Mouse (Mus musculus) cerebellum, postnatal 4 days (tissue): Measurements from ENCODE around the gene Mef2d.
"Not testable (repeated sequence)": the region's sequence is repeated elsewhere in the genome, so short reads cannot be mapped to it uniquely, and the experiment has no call there.

Experiments
- DNase-seq, 2 experiments: peaks; one replicate each; pipeline ENCODE4 v3.0.0; 2022; ENCODE audit warnings: low spot score in 2 of 2, mixed read lengths in 1 of 2

The Mef2d gene

DNA sequence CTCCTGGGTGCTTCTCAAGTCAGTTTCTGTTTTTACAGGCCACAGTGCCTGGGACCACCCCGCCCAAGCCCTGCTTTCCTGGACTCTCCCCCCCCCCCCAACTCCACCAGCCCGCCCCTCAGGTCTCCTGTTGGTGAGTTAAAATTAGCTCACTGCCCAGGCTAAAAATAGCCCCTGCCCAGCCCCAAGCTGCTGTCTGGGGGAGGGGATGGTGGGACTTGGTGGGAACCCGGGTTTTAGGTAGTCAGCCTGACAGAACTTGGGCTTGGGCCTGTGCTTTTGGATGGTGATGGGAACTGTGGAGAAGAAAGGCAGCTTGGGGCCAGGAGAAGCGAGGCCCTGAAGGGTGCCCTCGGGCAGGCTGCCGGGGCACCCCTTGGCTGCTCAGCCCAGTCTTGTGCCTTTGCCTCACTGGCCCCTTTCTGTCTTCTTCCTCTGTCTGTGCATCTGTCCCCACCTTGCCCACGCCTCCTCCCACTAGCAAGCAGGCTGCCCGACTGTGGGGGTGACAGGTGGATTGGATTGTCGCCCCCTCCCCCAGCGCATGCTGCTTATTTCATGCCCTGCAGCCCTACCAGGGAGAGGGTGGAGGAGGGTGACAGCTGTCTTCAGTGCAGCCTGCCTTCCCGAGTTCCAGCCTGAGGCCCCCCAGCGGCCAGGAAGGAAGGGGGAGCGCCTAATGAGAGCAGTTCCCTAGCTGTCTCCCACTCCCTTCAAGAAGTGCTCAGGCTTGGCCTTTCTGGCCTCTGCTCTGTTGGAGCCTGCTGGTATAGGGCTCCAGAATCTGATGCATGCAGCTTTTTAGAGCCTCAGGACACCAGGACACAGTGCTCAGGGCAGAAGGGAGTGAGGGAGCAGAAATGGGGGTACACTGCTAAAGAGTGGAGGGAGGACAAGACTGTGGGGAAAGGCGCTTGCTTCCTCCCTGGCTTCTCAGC is 8.2 kb downstream of the Mef2d start:
- DNase-seq, result peak in 1 of 2 experiments; percentile 66

DNA sequence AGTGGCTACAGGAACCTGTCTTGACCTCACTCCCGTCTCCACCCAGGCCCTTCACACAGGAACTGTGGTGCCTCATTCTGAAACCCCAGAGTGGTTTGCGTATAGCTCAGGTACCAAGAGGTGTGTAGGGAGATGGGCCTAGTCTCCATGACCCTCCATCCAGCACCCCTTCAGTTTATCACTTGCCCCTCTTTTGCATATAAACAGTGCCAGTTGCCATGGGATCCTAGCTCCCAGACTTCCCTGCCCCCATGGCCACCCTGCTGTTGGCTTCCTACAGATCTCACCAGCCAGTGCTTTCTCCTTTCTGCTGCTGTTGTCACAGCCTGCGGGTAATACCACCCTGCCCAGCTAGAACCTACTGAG is 8.8 kb downstream of the Mef2d start:
- DNase-seq, result no peak

GRCm38 (mm10) chr3:88152056-88152455 is 9.9 kb downstream of the Mef2d start:
- peak in 1 of 2 experiments; percentile 73 for DNase-seq

DNA sequence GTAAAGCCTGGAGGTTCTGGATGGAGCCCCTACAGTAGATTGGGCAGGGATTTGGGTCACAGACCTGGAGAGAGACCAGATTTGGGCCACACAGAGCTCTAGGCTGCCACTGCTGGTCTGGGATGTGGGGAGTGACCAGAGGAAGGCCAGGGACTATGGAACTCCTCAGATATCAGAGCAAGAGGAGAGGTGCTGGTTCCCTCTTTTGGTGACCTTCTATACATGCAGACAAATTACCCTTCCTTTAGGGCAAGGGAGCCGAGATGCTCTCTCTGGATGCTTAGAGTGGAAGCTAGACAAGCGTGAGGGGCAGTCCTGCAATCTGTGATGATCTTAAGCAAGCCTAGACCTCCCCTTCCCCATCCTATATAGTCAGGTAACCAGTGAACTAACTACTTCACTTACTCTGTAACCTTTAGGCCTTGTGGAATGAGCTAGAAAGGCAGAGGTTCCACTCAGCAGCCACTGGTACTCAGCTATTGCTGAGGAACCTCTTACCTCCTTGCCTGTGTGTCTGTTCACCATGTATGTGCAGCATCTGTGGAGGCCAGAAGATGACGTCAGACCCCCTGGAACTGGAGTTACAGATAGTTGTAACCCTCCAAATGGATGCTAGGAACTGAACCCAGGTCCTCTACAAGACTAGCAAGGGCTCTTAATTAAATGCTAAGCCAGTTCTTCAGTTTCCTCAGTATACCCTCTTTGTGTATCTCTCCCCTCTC is 11.3 kb downstream of the Mef2d start:
- no peak for DNase-seq

- DNase-seq, result no peak
Measured at GRCm38 (mm10) chr3:88154236-88154635, 12.1 kb downstream of the Mef2d start.

GRCm38 (mm10) chr3:88156817-88157216 is 14.6 kb downstream of the Mef2d start:
- no peak for DNase-seq

DNA sequence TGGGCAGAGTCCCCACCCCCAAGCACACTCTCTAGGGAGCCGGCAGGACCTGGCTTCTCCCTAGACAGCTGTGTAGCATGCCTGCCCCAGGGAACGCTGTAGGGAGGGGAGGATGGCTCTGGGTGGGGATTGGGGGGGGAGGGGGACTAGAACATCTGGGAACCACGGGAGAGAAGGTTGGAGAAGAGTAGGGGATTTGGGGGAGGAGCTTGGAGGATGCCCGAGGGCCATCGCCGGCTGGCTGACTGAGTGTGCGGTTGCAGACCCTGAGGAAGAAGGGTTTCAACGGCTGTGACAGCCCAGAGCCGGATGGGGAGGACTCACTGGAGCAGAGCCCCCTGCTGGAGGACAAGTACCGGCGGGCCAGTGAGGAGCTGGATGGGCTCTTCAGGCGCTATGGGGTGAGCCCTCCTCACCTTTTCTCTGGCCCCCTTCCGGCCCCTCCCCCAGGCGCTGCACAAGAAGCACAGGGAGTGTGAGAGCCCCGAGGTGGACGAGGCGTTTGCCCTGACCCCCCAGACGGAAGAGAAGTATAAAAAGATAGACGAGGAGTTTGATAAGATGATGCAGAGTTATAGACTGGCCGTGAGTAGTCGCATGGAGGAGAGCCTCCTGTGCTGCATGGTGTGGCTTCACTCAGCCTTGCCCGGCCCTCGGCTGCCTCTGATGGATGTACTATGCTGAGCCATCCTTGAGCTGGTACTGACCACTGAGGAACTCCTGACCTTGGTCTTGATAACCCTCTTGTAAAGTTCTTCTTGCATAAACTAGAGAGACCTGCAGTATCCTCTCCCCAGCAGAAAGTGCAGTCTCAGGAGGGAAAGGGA is 15.8 kb downstream of the Mef2d start:
- peak in 1 of 2 experiments; percentile 52 for DNase-seq

DNA sequence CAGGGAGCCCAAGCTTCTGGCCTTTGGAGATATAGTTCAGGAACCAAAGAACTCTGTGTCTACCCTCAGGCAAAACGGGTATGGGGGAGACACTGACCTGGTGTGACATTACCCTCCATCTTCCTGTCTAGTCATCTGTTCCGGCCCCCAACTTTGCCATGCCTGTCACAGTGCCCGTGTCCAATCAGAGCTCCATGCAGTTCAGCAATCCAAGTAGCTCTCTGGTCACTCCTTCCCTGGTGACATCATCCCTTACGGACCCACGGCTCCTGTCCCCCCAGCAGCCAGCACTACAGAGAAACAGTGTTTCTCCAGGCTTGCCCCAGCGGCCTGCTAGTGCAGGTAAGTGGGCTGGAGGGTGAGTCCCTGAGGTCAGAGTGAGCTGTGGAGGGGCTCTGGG is 16.8 kb downstream of the Mef2d start:
- DNase-seq, result no peak

DNA sequence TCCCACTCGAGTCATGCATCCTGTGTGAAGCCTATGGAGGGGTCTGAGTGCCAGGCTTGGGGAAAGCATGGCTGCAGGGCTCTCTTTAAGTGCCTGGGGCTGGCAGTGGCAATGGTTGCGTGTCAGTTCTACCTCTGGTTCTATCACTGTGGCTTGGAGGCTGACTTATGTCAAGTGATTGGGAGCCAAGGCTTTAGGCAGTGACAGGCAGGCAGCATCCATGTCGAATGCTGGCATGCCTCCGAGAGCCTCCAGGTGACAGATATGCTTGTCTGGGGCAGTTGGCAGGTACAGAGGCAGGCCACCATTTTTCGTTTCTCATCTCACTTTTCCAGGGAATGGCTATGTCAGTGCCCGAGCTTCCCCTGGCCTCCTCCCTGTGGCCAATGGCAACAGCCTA is 18.7 kb downstream of the Mef2d start:
- DNase-seq, result no peak

DNA sequence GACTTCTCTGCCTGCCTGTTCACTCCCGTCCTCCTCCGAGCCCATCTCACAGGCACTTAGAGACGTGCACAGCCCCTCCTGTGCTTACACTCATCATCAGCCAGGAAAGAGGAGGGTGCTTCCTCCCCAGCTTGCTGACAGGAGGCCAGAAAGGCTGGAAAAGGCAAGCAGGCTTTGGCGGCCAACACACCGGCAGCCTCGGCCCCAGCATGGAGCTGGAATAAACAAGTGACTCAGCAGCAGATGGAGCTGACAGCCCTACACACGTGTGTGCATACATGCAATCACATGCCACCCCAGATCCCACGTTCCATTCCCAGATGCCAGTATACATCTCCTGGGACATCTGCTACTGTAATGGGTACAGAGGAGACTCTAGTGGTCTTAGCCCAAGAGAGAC is 20.1 kb downstream of the Mef2d start:
- no peak for DNase-seq

GRCm38 (mm10) chr3:88162811-88163210 is 20.6 kb downstream of the Mef2d start:
- no peak for DNase-seq

GRCm38 (mm10) chr3:88163847-88164246 is 21.7 kb downstream of the Mef2d start:
- no peak for DNase-seq

- DNase-seq, result no peak
Measured at GRCm38 (mm10) chr3:88164263-88164662, 22.1 kb downstream of the Mef2d start.

- DNase-seq, result no peak
Measured at GRCm38 (mm10) chr3:88166056-88166455, 23.9 kb downstream of the Mef2d start.

GRCm38 (mm10) chr3:88170361-88170760 is 28.2 kb downstream of the Mef2d start:
- no peak for DNase-seq

DNA sequence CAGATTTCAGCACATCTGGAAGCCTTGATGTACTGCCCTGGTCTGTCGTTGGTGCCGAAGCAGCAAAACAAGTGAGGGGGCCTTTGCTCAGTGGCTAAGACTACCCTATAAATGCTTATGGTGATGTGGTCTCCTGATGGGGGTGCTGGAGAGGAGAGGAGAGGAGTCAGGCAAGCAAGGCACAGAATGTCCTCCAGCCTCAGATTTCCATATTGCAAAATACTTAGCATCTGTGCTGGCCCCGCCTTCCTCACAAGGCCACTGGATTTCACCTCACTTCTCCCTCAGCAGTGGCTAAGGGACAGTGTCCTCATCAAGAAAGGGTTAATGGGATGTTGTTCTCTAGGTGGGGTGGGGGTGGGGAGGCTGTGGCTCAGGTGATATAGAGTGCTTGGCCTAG is 30.3 kb downstream of the Mef2d start:
- no peak for DNase-seq

DNA sequence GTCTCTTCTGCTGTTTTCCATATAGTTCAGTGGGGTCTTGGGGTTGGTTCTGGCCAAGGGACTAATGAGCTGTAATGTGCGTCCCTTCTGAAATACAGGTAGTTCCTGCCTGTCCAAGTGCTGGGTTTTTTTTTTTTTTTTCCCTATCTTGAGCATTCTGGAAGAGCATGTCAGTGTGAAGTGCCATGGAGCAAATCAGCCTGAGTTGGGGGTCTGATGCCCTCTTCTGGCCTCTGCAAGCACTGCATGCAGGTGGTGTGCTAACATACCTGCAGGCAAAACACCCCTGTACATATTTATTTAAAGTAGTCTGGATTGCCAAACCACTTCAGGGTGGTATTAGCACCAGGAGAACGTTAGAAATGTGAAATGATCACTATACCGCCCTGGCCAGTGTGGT is 31.2 kb downstream of the Mef2d start:
- peak; percentile 58 to 69 for DNase-seq

DNA sequence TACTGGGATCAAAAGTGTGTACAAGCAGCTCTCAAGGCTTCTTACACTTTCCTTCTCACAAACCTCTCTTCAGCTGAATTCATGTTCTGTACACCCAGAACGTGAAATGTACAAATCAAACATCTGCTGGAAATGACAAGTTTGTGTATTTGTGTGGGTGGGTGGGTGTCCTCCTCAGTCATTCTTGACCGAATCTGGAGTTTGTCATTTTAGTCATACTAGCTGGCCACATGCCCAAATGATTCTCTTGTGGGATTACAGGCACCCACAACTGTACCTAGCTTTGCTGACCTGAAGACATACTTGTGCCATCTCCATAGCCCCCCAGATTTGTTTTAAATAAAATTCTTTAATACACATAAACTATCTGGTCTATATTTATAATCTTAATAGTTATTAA is 32.7 kb downstream of the Mef2d start:
- DNase-seq, result no peak

GRCm38 (mm10) chr3:88177106-88177505 is 34.9 kb downstream of the Mef2d start:
- no peak for DNase-seq

DNA sequence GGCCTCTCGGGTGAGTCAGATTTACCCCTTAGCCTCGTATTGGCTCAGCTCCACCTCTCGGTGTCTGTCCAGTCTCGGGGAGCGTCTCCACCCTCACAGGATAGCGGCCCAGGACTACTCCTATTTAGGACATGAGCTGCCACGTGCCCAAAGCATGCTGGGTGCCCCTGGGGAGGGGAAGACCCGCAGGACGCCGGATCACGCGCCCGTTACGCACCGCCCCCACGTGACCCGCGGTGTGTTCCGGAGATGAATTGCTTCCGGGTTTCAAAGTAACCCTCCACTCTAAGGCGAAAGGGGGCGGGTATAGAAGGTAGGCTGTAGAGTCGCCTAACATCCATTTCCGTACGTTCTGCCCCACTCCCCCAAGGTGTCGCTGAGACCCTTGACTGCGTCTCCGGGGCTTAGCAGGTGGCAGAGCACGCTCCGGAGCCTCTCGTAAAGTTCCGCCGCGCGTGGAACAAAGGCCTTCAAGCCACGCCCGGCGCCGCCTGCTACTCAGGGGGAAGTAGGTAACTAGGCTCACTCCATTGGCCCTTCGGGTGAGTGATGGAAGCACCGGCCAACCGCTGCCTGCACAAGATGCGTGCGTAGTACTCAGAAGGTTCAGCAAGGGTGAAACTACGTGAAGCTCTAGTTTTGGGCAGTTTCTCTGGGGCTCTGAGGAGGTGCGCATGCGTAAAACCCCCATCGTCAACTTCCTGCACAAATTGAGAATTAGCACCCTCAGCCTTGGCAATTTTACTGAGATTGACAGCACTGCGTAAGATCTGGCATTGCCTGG is 35.6 kb downstream of the Mef2d start:
- DNase-seq, result peak; percentile 97 to 99

DNA sequence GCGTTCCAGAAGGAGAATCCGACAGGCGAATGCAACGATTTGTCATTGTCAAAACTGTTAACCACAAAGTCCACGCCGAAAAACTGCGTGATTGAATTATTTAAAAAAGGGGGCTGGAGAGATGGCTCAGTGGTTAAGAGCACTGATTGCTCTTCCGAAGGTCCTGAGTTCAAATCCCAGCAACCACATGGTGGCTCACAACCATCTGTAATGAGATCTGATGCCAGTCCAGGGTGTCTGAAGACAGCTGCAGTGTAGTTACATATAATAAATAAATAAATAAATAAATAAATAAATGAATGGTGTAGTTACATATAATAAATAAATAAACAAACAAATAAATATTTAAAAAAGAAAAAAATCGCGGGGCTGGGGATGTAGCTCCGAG is 36.2 kb downstream of the Mef2d start:
- DNase-seq, result not testable (repeated sequence)
